In the genomic region with DNA sequence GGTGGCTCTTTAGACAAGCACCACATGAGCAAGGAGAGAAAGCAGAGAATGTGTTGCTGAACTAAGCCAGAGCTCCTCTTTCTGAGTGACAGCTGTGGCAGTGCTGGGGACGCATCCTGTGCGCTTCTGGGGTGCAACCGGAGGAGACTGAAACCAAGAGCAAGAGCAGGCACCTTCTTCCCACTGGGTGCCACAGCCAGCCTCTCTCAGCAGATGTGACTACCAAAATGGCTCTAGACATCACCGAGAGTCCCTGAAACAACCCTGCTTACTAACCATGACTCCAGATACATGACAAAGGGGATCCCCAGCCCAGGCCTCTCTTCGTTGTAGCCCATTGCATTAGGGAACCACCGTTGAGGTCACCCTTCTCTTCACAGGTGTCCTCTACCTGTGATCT, we compare ENCODE assay signal across 10 mouse cellular contexts. TPM values are rescaled to one million over a fixed set of nuclear protein-coding genes. Genes with fewer than 3 reads are reported as not detected.
A peak's percentile ranks its signal among the peaks of the same experiment; 100 is the strongest.
DNase-seq lines count a peak whose midpoint lies in the region; ATAC-seq and TF ChIP-seq lines count a peak whose summit lies in the region.
"Had no signal": no experiment of that assay in that cellular context is flagged by ENCODE, and none has a peak within 500 bp of the region (broad histone marks: within the 10 kb centered on the region; RNA-seq: fewer than 3 reads in every experiment).

No protein-coding gene starts in this region.

- H3K4me3 ChIP-seq in gastrocnemius, adult 2 months = peak overlapping the region; percentile 73; the same call in 1 of the 2 replicates
- H3K4me3 ChIP-seq in neural tube, embryonic 11.5 days (ENCODE audit: low read depth, low read length) = no peak overlapping the region
- H3K4me3 ChIP-seq in intestine, embryonic 16.5 days (ENCODE audit: low read length) = no peak overlapping the region

- no peak for DNase-seq in gastrocnemius, adult 2 months
- no peak for DNase-seq in gastrocnemius, postnatal 10 days
- no peak for DNase-seq in neural tube, embryonic 11.5 days (ENCODE audit: low spot score)
- DNase-seq in neural tube, embryonic 10.5 days (ENCODE audit: extremely low spot score, low spot score) = no peak
- DNase-seq in thymus, postnatal 0 days (ENCODE audit: low spot score) = peak; percentile 68
- DNase-seq in retina, postnatal 1 day = no peak
- DNase-seq in left cerebral cortex, adult 11 months (ENCODE audit: low spot score) = no peak
- DNase-seq: adrenal gland, postnatal 14 days; kidney, adult 8-10 months had no signal

- no peaks in the 10 kb centered on the region for H3K27me3 ChIP-seq in neural tube, embryonic 11.5 days (ENCODE audit: control insufficient read depth, insufficient read depth, low read length)
- no peaks in the 10 kb centered on the region for H3K27me3 ChIP-seq in intestine, embryonic 16.5 days (replicated peaks; ENCODE audit: control insufficient read depth, insufficient read depth, low read length)

- peaks cover 42% of the 10 kb centered on the region for H3K4me1 ChIP-seq in neural tube, embryonic 11.5 days (ENCODE audit: control insufficient read depth, insufficient read depth, low read length)
- peaks cover 57% of the 10 kb centered on the region for H3K4me1 ChIP-seq in intestine, embryonic 16.5 days (ENCODE audit: control insufficient read depth, insufficient read depth, low read length)

- TF ChIP-seq CTCF in gastrocnemius, adult 2 months (IDR thresholded peaks at IDR 0.05) = no peak

- no peak overlapping the region for H3K4me2 ChIP-seq in neural tube, embryonic 11.5 days (ENCODE audit: low read depth)
- no peak overlapping the region for H3K4me2 ChIP-seq in intestine, embryonic 16.5 days (ENCODE audit: low read depth, low read length)

- no peaks in the 10 kb centered on the region for H3K36me3 ChIP-seq in neural tube, embryonic 11.5 days (ENCODE audit: control insufficient read depth, insufficient read depth, low read length)
- no peaks in the 10 kb centered on the region for H3K36me3 ChIP-seq in intestine, embryonic 16.5 days (ENCODE audit: control insufficient read depth, insufficient read depth, low read length)

- no peak overlapping the region for H3K9ac ChIP-seq in neural tube, embryonic 11.5 days (ENCODE audit: low read length)
- peak overlapping the region; percentile 71 for H3K9ac ChIP-seq in intestine, embryonic 16.5 days (ENCODE audit: low read depth, low read length)

- H3K9me3 ChIP-seq in neural tube, embryonic 11.5 days (ENCODE audit: control insufficient read depth, low read length) = no peaks in the 10 kb centered on the region
- H3K9me3 ChIP-seq in intestine, embryonic 16.5 days (ENCODE audit: control insufficient read depth, low read length) = no peaks in the 10 kb centered on the region

- no peak for ATAC-seq in neural tube, embryonic 11.5 days (ENCODE audit: insufficient read depth, low FRiP score, low TSS enrichment)
- no peak for ATAC-seq in intestine, embryonic 16.5 days

- intact Hi-C loops in gastrocnemius, adult 2 months (cut with DNase I) = no loop called here

- 90% methylated on average over 6 of the region's 6 CpGs for WGBS in neural tube, embryonic 11.5 days
- WGBS in intestine, embryonic 16.5 days = 87% methylated on average over 6 of the region's 6 CpGs

- H3K27ac ChIP-seq in gastrocnemius, adult 2 months = peak overlapping the region; percentile 92
- 0 out of 2 replicates have a peak overlapping the region, but pooled peaks have one; percentile 90 for H3K27ac ChIP-seq in neural tube, embryonic 11.5 days (ENCODE audit: low read depth, low read length)
- no peak overlapping the region for H3K27ac ChIP-seq in intestine, embryonic 16.5 days (ENCODE audit: low read length)

RNA-seq across cellular contexts. Expression of gene Cyth1, which starts 44.9 kb away (rescaled TPM):
- total RNA-seq in gastrocnemius, adult 2 months (2021) = 10 to 100 TPM; 28.6 to 49.6 TPM
- 10 to 100 TPM; 26.4 to 30.7 TPM for total RNA-seq in gastrocnemius, postnatal 10 days (2021)
- 15.6 and 15.8 TPM in 2 replicates for polyA plus RNA-seq in neural tube, embryonic 11.5 days (2014; fragmentation: Nextera tagmentation; extraction: Ambion mirVana)
- 9.6 and 9.8 TPM in 2 replicates for polyA plus RNA-seq in intestine, embryonic 16.5 days (2015; fragmentation: Nextera tagmentation; extraction: Ambion mirVana)
- polyA plus RNA-seq in thymus, postnatal 0 days (2015; fragmentation: Nextera tagmentation; extraction: Ambion mirVana) = 44.7 and 46.1 TPM in 2 replicates
